Mouse (Mus musculus) heart, adult 2 months (tissue): ENCODE data around the gene Cotl1. TPM values are rescaled to one million over a fixed set of nuclear protein-coding genes. Genes with fewer than 3 reads are reported as not detected.

Experiments used
- DNase-seq, 2 experiments: peaks; one replicate each; pipeline ENCODE4 v3.0.0; 2021
- H3K27ac ChIP-seq: fragments of 200-600 bp; 2 replicates; pipeline ENCODE4 v1.8.1; 2022
- H3K27me3 ChIP-seq: fragments of 200-500 bp; 2 replicates; pipeline ENCODE4 v1.6.1; 2012; ENCODE audit warnings: mild to moderate bottlenecking, low read length, inconsistent platforms, mixed read lengths; ENCODE audit not compliant: control insufficient read depth, insufficient read depth
- H3K36me3 ChIP-seq: fragments of 200-500 bp; 2 replicates; pipeline ENCODE4 v1.6.1; 2012; ENCODE audit warnings: low read length, inconsistent platforms; ENCODE audit not compliant: control insufficient read depth, insufficient read depth
- H3K4me1 ChIP-seq: fragments of 200-500 bp; 2 replicates; pipeline ENCODE4 v1.6.1; 2011; ENCODE audit warnings: low read length; ENCODE audit not compliant: control insufficient read depth, insufficient read depth
- H3K4me3 ChIP-seq: fragments of 200-600 bp; 2 replicates; pipeline ENCODE4 v1.8.1; 2022
- H3K79me2 ChIP-seq: fragments of 200-500 bp; replicated peaks from 2 replicates; pipeline ENCODE4 v1.6.1; 2012; ENCODE audit warnings: mild to moderate bottlenecking, inconsistent platforms, low read length, moderate library complexity, mixed read lengths; ENCODE audit not compliant: control insufficient read depth, insufficient read depth
- H3K9ac ChIP-seq: fragments of 200-500 bp; 2 replicates; pipeline ENCODE4 v1.6.1; 2012; ENCODE audit warnings: low read depth, mild to moderate bottlenecking, control low read depth, inconsistent platforms, low read length, mixed read lengths
- CTCF ChIP-seq: fragments of 200-600 bp; IDR thresholded peaks from 2 replicates; pipeline ENCODE4 v1.8.1; 2022; ENCODE audit warnings: antibody characterized with exemption, mild to moderate bottlenecking, moderate library complexity
- EP300 ChIP-seq: fragments of 200-500 bp; IDR thresholded peaks from 2 replicates; pipeline ENCODE4 v1.6.1; 2011; ENCODE audit warnings: low read depth, low read length, control low read depth; ENCODE audit not compliant: insufficient read depth
- POLR2A ChIP-seq: fragments of 200-500 bp; IDR thresholded peaks from 2 replicates; pipeline ENCODE4 v1.6.1; 2011; ENCODE audit warnings: mild to moderate bottlenecking, low read depth, low read length, control low read depth; ENCODE audit not compliant: insufficient read depth
- WGBS: fragments of 180-500 bp; shearing (Covaris S2); methylation state at CpG from one replicate; pipeline ENCODE4 v1.1.7; 2018; 5-methylcytosine and 5-hydroxymethylcytosine counted together
- intact Hi-C: fragments of 180-260 bp; cut with DNase I; formaldehyde crosslinking; loops from one replicate; pipeline ENCODE4 v1.15.1; 2025
- polyA plus RNA-seq: library from polyadenylated mRNA; depleted of rRNA; stranded (reverse); fragments of >200 nt; gene quantifications from 2 replicates; pipeline ENCODE4 v1.2.3, GENCODE M21; 2012
- total RNA-seq, 2 experiments: library from RNA; stranded (reverse); gene quantifications; 2 replicates each; pipeline ENCODE4 v1.2.3; 2021

Cotl1 gene
- total and polyA plus RNA-seq, 3 experiments = 17.5 to 23.2 (median 20.4) TPM

GRCm38 (mm10) chr8:119821691-119822090 lies 18.7 kb downstream of the Cotl1 start:
- no peak for DNase-seq
- no peaks in the 10 kb centered on the region for H3K36me3 ChIP-seq
- TF ChIP-seq POLR2A (no peak), EP300 (no peak), CTCF (no peak)
- no peak overlapping the region for H3K9ac ChIP-seq
- H3K27ac ChIP-seq = no peak overlapping the region
- intact Hi-C loops = no loop called here
- H3K4me3 ChIP-seq = no peak overlapping the region
- H3K79me2 ChIP-seq = no peaks in the 10 kb centered on the region
- WGBS = 95% methylated on average over 6 of the region's 6 CpGs
- no peaks in the 10 kb centered on the region for H3K27me3 ChIP-seq
- H3K4me1 ChIP-seq = no peaks in the 10 kb centered on the region

- Histone ChIP-seq H3K36me3 (no peaks in the 10 kb centered on the region), H3K79me2 (no peaks in the 10 kb centered on the region), H3K27me3 (no peaks in the 10 kb centered on the region), H3K4me3 (no peak overlapping the region), H3K4me1 (no peaks in the 10 kb centered on the region), H3K9ac (no peak overlapping the region), H3K27ac (no peak overlapping the region)
- intact Hi-C loops = no loop called here
- 90% methylated on average over 8 of the region's 8 CpGs for WGBS
- TF ChIP-seq EP300 (no peak), CTCF (no peak), POLR2A (no peak)
- no peak for DNase-seq
Observed at GRCm38 (mm10) chr8:119819976-119820375, 20.4 kb downstream of the Cotl1 start.

- H3K27me3 ChIP-seq = no peaks in the 10 kb centered on the region
- no peak overlapping the region for H3K9ac ChIP-seq
- no peak for DNase-seq
- TF ChIP-seq CTCF (no peak), EP300 (no peak), POLR2A (no peak)
- H3K27ac ChIP-seq = no peak overlapping the region
- H3K4me3 ChIP-seq = no peak overlapping the region
- intact Hi-C loops = no loop called here
- no peaks in the 10 kb centered on the region for H3K36me3 ChIP-seq
- no peaks in the 10 kb centered on the region for H3K4me1 ChIP-seq
- no peaks in the 10 kb centered on the region for H3K79me2 ChIP-seq
- 77% methylated on average over 7 of the region's 7 CpGs for WGBS
Observed at GRCm38 (mm10) chr8:119819316-119819715, 21.0 kb downstream of the Cotl1 start.

- no peak overlapping the region for H3K9ac ChIP-seq
- H3K79me2 ChIP-seq = no peaks in the 10 kb centered on the region
- no peak for DNase-seq
- H3K4me1 ChIP-seq = peaks cover 1% of the 10 kb centered on the region; the same call in 1 of the 2 replicates
- H3K27me3 ChIP-seq = no peaks in the 10 kb centered on the region
- no peaks in the 10 kb centered on the region for H3K36me3 ChIP-seq
- 61% methylated on average over 12 of the region's 12 CpGs for WGBS
- intact Hi-C loops = no loop called here
- no peak overlapping the region for H3K4me3 ChIP-seq
- no peak for TF ChIP-seq CTCF
- no peak for TF ChIP-seq POLR2A
- no peak for TF ChIP-seq EP300
- H3K27ac ChIP-seq = no peak overlapping the region
Observed at GRCm38 (mm10) chr8:119817446-119817845, 22.9 kb downstream of the Cotl1 start.

- H3K9ac ChIP-seq = no peak overlapping the region
- H3K27me3 ChIP-seq = no peaks in the 10 kb centered on the region
- intact Hi-C loops = no loop called here
- no peak overlapping the region for H3K27ac ChIP-seq
- DNase-seq = peak in 1 of 2 experiments; percentile 41
- TF ChIP-seq CTCF = no peak
- no peak for TF ChIP-seq POLR2A
- no peak for TF ChIP-seq EP300
- H3K79me2 ChIP-seq = no peaks in the 10 kb centered on the region
- peaks cover 1% of the 10 kb centered on the region; the same call in 1 of the 2 replicates for H3K4me1 ChIP-seq
- 87% methylated on average over 6 of the region's 6 CpGs for WGBS
- H3K4me3 ChIP-seq = no peak overlapping the region
- H3K36me3 ChIP-seq = no peaks in the 10 kb centered on the region
Observed at GRCm38 (mm10) chr8:119816219-119816618, 24.1 kb downstream of the Cotl1 start.

- WGBS = 66% methylated on average over 12 of the region's 12 CpGs
- Histone ChIP-seq H3K79me2 (no peaks in the 10 kb centered on the region), H3K4me1 (peaks cover 1% of the 10 kb centered on the region; the same call in 1 of the 2 replicates), H3K27ac (no peak overlapping the region), H3K4me3 (no peak overlapping the region), H3K27me3 (no peaks in the 10 kb centered on the region), H3K36me3 (no peaks in the 10 kb centered on the region), H3K9ac (no peak overlapping the region)
- TF ChIP-seq POLR2A (no peak), CTCF (no peak), EP300 (no peak)
- intact Hi-C loops = no loop called here
- peak in 1 of 2 experiments; percentile 58 for DNase-seq
Observed at GRCm38 (mm10) chr8:119812650-119813431, 27.5 kb downstream of the Cotl1 start.
